Mouse (Mus musculus): ENCODE measurements at regions not wholly inside any gene's neighbourhood (a gene's known extent, or its start where the extent isn't known, plus 50 kb on each side); places are given as distances from the start of the nearest gene placed in this dataset.
"Not testable (repeated sequence)": the region's sequence is repeated elsewhere in the genome, so short reads cannot be mapped to it uniquely, and the experiment has no call there.

- peak; percentile 93 for DNase-seq (ENCODE audit: low read depth, low spot score)
Measured at GRCm38 (mm10) chr3:21935571-21936261, 140.7 kb upstream of the Tbl1xr1 start.

GRCm38 (mm10) chr3:21936262-21936603 lies 140.2 kb upstream of the Tbl1xr1 start:
- DNase-seq (ENCODE audit: low read depth, low spot score) = no peak

- DNase-seq (ENCODE audit: low read depth, low spot score) = no peak
Measured at GRCm38 (mm10) chr3:21936616-21937015, 139.8 kb upstream of the Tbl1xr1 start.

GRCm38 (mm10) chr3:21937281-21938035 lies 139.0 kb upstream of the Tbl1xr1 start:
- peak; percentile 57 for DNase-seq (ENCODE audit: low read depth, low spot score)

- DNase-seq (ENCODE audit: low read depth, low spot score) = peak; percentile 83
Measured at GRCm38 (mm10) chr3:21938071-21938848, 138.2 kb upstream of the Tbl1xr1 start.

GRCm38 (mm10) chr3:21939738-21940137 lies 136.7 kb upstream of the Tbl1xr1 start:
- DNase-seq (ENCODE audit: low read depth, low spot score) = no peak

- DNase-seq (ENCODE audit: low read depth, low spot score) = no peak
Measured at GRCm38 (mm10) chr3:21941596-21941995, 134.9 kb upstream of the Tbl1xr1 start.

GRCm38 (mm10) chr3:21942912-21943311 lies 133.5 kb upstream of the Tbl1xr1 start:
- no peak for DNase-seq (ENCODE audit: low read depth, low spot score)

GRCm38 (mm10) chr3:21945775-21946174 lies 130.7 kb upstream of the Tbl1xr1 start:
- DNase-seq (ENCODE audit: low read depth, low spot score) = no peak

- DNase-seq (ENCODE audit: low read depth, low spot score) = no peak
Measured at GRCm38 (mm10) chr3:21947320-21948073, 129.0 kb upstream of the Tbl1xr1 start.

- DNase-seq (ENCODE audit: low read depth, low spot score) = no peak
Measured at GRCm38 (mm10) chr3:21948074-21948659, 128.3 kb upstream of the Tbl1xr1 start.

GRCm38 (mm10) chr3:21949459-21949858 lies 127.0 kb upstream of the Tbl1xr1 start:
- no peak for DNase-seq (ENCODE audit: low read depth, low spot score)

- no peak for DNase-seq (ENCODE audit: low read depth, low spot score)
Measured at GRCm38 (mm10) chr3:21950571-21950970, 125.9 kb upstream of the Tbl1xr1 start.

- no peak for DNase-seq (ENCODE audit: low read depth, low spot score)
Measured at GRCm38 (mm10) chr3:21951446-21952285, 124.8 kb upstream of the Tbl1xr1 start.

- DNase-seq (ENCODE audit: low read depth, low spot score) = no peak
Measured at GRCm38 (mm10) chr3:21952695-21953415, 123.6 kb upstream of the Tbl1xr1 start.

- no peak for DNase-seq (ENCODE audit: low read depth, low spot score)
Measured at GRCm38 (mm10) chr3:21953416-21953810, 123.0 kb upstream of the Tbl1xr1 start.

GRCm38 (mm10) chr3:21955681-21956080 lies 120.8 kb upstream of the Tbl1xr1 start:
- DNase-seq (ENCODE audit: low read depth, low spot score) = no peak

GRCm38 (mm10) chr3:21957105-21957504 lies 119.3 kb upstream of the Tbl1xr1 start:
- DNase-seq (ENCODE audit: low read depth, low spot score) = not testable (repeated sequence)

GRCm38 (mm10) chr3:21958595-21959286 lies 117.7 kb upstream of the Tbl1xr1 start:
- DNase-seq (ENCODE audit: low read depth, low spot score) = no peak

Data from telencephalon, adult 2 months (tissue).